Mouse (Mus musculus): Measurements from ENCODE around the gene Il10rb.

Gene Il10rb

DNA sequence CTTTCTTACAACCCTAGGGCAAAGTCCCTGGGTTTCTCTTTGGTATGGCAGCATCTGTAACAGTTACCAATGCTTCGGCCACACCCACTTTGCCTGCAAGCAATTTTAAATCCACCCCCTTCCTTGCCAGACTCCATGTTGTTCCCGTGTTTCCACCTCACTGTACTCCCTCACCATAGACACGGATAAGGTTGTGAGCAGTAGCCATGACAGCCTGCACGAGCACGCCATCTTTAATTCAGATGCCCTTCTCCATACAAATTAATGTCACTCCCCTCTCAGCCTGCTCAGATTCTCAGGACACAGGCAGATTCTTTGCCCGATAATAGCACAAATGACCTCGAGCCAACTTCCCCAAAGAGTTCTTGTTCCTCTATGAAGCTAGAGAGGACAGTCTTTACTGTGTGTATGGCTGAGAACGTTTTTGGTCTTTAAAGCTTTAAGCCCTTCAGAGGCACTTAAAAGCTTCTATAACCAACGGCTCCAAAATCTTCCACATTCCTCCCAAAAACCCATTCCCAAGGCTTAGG lies 23.6 kb upstream of the Il10rb start:
- DNase-seq (ENCODE audit: low spot score): no peak

GRCm38 (mm10) chr16:91384221-91384620 lies 21.7 kb upstream of the Il10rb start:
- no peak for DNase-seq (ENCODE audit: low spot score)

GRCm38 (mm10) chr16:91385621-91386020 lies 20.3 kb upstream of the Il10rb start:
- DNase-seq (ENCODE audit: low spot score): no peak

- DNase-seq (ENCODE audit: low spot score): no peak
Observed at GRCm38 (mm10) chr16:91386419-91387120, 19.4 kb upstream of the Il10rb start.

- DNase-seq (ENCODE audit: low spot score): no peak
Observed at GRCm38 (mm10) chr16:91387121-91387486, 18.9 kb upstream of the Il10rb start.

DNA sequence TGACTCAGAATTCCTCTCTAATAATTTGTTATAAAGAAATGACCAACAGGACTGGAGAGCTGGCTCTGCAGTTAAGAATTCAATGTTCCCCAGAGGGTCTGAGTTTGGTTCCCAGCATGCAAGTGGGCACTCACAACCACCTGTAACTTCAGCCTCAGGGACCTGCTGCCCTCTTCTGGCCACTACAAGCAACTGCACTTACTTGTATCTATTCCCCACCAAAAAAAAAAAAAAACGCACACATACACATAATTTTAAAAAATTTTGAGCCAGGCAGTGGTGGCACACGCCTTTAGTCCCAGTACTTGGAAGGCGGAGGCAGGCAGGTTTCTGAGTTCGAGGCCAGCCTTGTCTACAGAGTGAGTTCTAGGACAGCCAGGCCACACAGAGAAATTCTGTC lies 15.9 kb upstream of the Il10rb start:
- DNase-seq (ENCODE audit: low spot score): no peak

DNA sequence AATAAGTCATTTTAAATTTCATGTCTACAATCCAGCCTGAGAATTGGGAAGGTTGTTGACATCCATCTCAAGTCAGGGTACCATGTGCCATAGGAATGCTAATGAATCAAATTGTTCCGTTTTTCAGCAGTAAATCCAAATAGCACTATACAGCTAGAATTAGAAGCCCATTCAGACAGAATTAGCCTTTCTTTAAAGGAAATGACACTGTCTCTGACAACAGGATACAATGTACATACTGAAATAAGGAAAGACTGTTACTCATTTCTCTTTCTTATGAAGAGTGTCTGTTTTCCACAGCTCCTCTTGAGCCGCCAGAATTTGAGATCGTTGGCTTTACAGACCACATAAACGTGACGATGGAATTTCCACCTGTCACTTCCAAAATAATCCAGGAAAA lies 14.5 kb upstream of the Il10rb start, which contains the start of gene Gm21970:
Gene Gm21970 (plus strand): TSS at position 301 of the 400 bp plus-strand sequence.
- no peak for DNase-seq (ENCODE audit: low spot score)

DNA sequence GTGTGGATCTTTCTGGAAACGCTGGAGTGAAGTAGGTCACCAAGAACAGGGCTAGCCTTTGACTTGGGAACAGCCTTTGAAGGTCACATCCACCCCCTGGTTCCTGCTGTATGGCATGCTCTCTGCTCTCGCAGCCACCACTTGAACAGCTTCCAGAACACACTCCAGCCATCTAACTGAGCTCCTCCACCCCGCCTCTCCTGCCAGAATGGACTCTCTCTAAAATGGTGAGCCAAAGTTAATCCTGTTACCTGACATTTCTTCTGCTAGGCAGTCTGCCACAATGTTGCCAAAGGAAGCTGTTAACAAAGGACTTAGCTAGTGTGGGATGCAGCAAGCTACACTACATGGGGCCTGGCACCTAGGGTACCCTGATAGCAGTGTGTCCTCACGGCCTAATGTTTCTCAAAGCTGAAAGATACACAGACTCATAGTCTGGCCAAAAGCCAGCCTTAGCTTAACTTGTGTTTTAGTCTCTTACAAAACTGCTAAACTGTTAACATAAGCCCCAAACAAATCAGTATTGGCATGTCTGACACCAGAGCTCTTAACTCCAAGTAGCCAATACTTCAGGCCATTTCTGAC lies 11.0 kb upstream of the Il10rb start:
- no peak for DNase-seq (ENCODE audit: low spot score)

- DNase-seq (ENCODE audit: low spot score): no peak
Observed at GRCm38 (mm10) chr16:91395633-91396392, 10.2 kb upstream of the Il10rb start.

- no peak for DNase-seq (ENCODE audit: low spot score)
Observed at GRCm38 (mm10) chr16:91396844-91397537, 9.0 kb upstream of the Il10rb start.

- no peak for DNase-seq (ENCODE audit: low spot score)
Observed at GRCm38 (mm10) chr16:91398030-91398429, 7.9 kb upstream of the Il10rb start.

GRCm38 (mm10) chr16:91398944-91399343 lies 7.0 kb upstream of the Il10rb start:
- no peak for DNase-seq (ENCODE audit: low spot score)

DNA sequence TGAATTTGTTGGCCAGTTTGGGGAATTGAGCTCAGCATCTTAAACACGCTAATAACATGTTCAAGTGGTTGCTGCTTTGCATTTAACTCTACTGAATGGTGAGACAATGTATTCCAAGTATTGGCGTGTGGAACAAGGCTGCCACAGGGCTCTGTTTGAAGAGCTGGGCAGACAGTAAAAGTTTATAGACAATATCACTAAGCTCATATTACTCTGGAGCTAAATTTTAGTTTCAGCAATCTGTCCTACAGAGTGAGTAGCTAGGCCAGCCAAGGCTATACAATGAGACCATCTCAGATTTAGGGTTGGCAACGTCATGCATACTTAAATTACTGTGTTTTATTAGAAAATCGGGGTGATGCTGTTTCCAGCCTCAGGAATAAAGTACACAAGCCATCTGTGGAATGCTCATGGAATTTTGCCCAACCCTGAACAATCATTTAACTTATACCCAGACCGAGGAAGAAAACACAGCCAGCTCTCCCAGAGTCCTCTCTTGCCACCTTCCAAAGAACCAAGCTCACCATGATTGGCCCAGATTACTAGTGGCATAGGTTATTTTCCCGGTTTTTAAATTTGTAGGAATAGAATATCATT lies 4.3 kb upstream of the Il10rb start:
- no peak for DNase-seq (ENCODE audit: low spot score)

DNA sequence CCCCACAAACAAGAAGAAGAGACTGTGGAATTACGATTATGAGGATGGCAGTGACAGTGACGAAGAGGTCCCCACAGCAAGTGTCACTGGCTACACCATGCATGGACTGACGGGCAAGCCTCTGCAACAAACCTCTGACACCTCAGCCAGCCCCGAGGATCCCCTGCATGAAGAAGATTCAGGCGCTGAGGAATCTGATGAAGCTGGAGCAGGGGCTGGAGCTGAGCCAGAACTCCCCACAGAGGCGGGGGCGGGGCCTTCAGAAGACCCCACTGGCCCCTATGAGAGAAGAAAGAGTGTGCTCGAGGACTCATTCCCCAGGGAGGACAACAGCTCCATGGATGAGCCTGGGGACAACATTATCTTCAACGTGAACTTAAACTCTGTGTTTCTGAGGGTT lies 2.2 kb upstream of the Il10rb start:
- DNase-seq (ENCODE audit: low spot score): no peak

DNA sequence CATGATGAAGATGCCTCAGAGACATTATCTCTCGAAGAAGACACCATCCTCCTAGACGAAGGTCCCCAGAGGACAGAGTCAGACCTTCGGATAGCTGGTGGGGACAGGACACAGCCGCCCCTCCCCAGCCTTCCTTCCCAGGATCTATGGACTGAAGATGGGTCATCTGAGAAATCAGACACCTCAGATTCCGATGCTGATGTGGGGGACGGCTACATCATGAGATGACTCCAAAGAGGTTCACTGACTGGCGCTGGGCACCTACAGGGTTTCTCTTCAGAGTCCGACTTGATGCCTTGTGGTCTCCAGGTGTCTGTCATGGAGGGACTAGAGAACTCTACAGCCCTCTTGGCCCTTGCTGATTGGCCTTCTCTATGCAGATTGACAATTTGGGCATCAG lies 1.8 kb upstream of the Il10rb start:
- no peak for DNase-seq (ENCODE audit: low spot score)

- DNase-seq (ENCODE audit: low spot score): no peak
Observed at GRCm38 (mm10) chr16:91404828-91405577, 961 bp upstream of the Il10rb start.

DNA sequence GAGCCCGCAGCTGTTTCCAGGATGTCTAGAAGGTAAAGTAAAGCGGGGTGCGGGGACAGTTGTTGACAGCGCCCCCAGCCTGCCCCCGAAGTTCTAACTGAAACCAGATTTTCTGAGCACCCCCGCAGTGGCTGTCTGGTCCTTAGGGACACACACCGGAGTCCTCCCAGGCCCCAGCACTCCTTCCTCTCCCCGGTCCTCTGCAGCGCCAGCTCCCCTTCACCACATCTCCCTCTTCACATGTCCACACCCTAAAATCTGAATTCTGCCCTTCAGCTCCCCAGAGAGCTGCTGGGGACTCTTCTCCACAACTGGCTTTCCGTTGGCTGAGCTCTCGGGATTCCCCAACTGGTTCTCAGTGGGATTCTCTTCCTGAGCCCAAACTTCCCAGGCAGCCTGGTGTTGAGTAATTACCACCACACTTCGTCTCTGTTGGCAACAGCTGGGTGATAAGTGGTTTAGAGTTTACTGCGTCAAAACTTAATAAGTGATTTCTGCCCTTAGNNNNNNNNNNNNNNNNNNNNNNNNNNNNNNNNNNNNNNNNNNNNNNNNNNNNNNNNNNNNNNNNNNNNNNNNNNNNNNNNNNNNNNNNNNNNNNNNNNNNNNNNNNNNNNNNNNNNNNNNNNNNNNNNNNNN lies 739 bp downstream of the Il10rb start:
- no peak for DNase-seq (ENCODE audit: low spot score)

- no peak for DNase-seq (ENCODE audit: low spot score)
Observed at GRCm38 (mm10) chr16:91413102-91413844, 7.3 kb downstream of the Il10rb start.

DNA sequence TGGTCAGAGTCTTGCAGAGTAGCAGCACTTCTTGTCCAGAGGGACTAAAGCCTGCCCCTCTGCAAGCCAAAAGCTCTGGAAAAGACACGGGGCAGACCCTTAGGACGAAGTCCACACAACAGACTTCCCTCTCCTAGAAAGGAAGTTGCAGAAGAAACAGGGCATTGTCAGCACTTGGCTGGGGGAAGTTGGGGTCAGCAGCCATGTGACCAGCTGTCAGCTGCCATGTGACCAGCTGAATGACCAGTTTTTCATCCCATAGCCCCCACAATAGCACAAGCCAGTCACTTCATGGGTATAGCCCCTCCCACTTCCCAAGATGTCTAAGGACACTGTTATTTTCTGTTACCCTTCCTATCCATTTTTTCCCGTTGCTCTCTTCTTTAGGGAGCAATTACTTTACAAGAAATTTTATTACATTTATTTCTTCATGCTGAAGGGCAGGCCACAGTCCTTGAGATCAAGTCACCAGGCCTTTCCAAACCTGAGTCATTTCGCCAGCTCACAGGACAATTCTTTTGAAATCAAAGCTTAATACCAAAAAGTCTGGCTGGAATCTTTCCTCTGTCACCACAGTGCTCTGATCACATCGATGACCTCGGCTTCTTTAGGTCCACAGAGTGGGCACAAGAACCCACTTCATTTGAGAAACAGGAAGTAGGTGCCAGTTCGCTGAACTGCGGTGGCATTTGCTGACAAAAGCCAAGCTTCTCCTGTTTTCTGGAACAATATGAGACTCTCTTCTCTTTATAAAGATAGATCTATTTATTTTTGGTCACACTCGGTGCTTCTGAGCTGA lies 9.6 kb downstream of the Il10rb start:
- no peak for DNase-seq (ENCODE audit: low spot score)
